Mouse (Mus musculus) lung, postnatal 0 days (tissue): ENCODE data around the gene Mast3.

Experiments used
- CTCF ChIP-seq: IDR thresholded peaks from 2 replicates; pipeline ENCODE4 v1.5.1; 2016; ENCODE audit warnings: antibody characterized with exemption, mild to moderate bottlenecking
- EP300 ChIP-seq: IDR thresholded peaks from 2 replicates; pipeline ENCODE4 v1.6.1; 2016; ENCODE audit warnings: antibody characterized with exemption, mild to moderate bottlenecking, control low read depth

DNA sequence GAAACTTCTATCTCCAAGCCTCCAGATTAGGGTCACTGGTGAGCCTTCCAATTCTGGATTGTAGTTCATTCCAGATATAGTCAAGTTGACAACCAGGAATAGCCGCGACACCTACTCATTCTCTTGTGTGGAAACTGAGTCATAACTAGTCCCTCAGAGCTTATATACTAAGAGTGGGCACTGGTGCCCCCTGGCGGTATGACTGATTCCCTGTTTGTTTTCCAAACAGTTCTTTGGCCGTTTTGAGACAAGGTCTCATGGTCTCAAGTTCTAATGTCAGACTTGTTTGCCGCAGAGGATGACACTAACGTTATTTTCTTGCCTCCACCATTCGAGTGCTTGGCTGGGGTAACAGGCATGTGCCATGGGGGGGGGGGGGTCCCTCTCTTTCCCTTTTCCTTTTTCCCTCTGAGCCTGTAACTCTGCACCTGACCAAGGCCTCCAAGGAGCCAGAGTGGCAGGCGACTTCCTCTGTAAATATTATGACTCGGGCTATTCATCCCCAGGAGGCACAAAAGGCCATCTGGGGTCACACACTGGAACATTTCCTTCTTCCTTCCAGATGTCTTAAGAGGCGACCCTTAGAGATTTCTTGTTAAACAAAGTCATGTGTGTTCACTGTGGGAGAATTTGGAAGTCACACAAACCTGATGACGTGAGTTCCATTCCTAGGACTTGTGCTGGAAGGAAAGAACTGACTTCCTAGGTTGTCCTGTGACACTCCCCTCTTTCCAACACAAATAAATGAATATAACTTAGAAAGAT, 52.7 kb downstream of the Mast3 start:
- TF ChIP-seq CTCF (peak; percentile 80), EP300 (peak; percentile 99)
